Mouse (Mus musculus) embryo, embryonic 10.5 days (tissue): ENCODE data around the gene AL607142.1.
A peak's percentile ranks its signal among the peaks of the same experiment; 100 is the strongest.

Source experiments
- DNase-seq: peaks from one replicate; pipeline ENCODE4 v3.0.0-alpha.2; 2015; ENCODE audit warnings: low spot score

AL607142.1 gene

GRCm38 (mm10) chr4:120104599-120104998 is 39.8 kb downstream of the AL607142.1 start:
- DNase-seq: peak; percentile 67

- DNase-seq: no peak
Measured at GRCm38 (mm10) chr4:120106362-120106761, 41.6 kb downstream of the AL607142.1 start.

- no peak for DNase-seq
Measured at GRCm38 (mm10) chr4:120107787-120108186, 43.0 kb downstream of the AL607142.1 start.

- no peak for DNase-seq
Measured at GRCm38 (mm10) chr4:120115516-120115915, 50.7 kb downstream of the AL607142.1 start.

- no peak for DNase-seq
Measured at GRCm38 (mm10) chr4:120116312-120116711, 51.5 kb downstream of the AL607142.1 start.

GRCm38 (mm10) chr4:120120276-120120675 is 55.5 kb downstream of the AL607142.1 start:
- peak; percentile 40 for DNase-seq

- no peak for DNase-seq
Measured at GRCm38 (mm10) chr4:120124656-120125055, 59.9 kb downstream of the AL607142.1 start.

- DNase-seq: no peak
Measured at GRCm38 (mm10) chr4:120126047-120126446, 61.3 kb downstream of the AL607142.1 start.

GRCm38 (mm10) chr4:120127333-120127732 is 62.5 kb downstream of the AL607142.1 start:
- no peak for DNase-seq

GRCm38 (mm10) chr4:120128033-120128432 is 63.2 kb downstream of the AL607142.1 start:
- DNase-seq: no peak

- DNase-seq: peak; percentile 80
Measured at GRCm38 (mm10) chr4:120129233-120129885, 64.6 kb downstream of the AL607142.1 start.

- peak; percentile 41 for DNase-seq
Measured at GRCm38 (mm10) chr4:120130926-120131325, 66.1 kb downstream of the AL607142.1 start.

GRCm38 (mm10) chr4:120131441-120132220 is 66.8 kb downstream of the AL607142.1 start:
- no peak for DNase-seq

- no peak for DNase-seq
Measured at GRCm38 (mm10) chr4:120134223-120134622, 69.4 kb downstream of the AL607142.1 start.

GRCm38 (mm10) chr4:120141810-120142209 is 77.0 kb downstream of the AL607142.1 start:
- no peak for DNase-seq

GRCm38 (mm10) chr4:120142905-120143304 is 78.1 kb downstream of the AL607142.1 start:
- DNase-seq: no peak
